Mouse (Mus musculus) G1E-ER4 (cell line): ENCODE measurements around the gene Gm10401. TPM values are rescaled to one million over a fixed set of nuclear protein-coding genes. Genes with fewer than 3 reads are reported as not detected.

Experiments used
- GATA1 ChIP-seq: IDR thresholded peaks from one replicate; pipeline ENCODE4 v1.8.0; 2012; ENCODE audit warnings: low read length, inconsistent platforms
- polyA plus RNA-seq: library from polyadenylated mRNA; stranded (reverse); fragments of >175 nt; gene quantifications from 2 replicates; pipeline ENCODE4 v1.2.3, GENCODE M21; 2012

Gene Gm10401
- polyA plus RNA-seq, 1 experiment, result not detected

- no peak for TF ChIP-seq GATA1
Observed at GRCm38 (mm10) chr5:115089592-115090268, 8.4 kb downstream of the Gm10401 start.

GRCm38 (mm10) chr5:115085675-115086074 lies 12.4 kb downstream of the Gm10401 start:
- no peak for TF ChIP-seq GATA1

- no peak for TF ChIP-seq GATA1
Observed at GRCm38 (mm10) chr5:115083492-115083891, 14.6 kb downstream of the Gm10401 start.

GRCm38 (mm10) chr5:115081636-115082035 lies 16.5 kb downstream of the Gm10401 start:
- no peak for TF ChIP-seq GATA1

GRCm38 (mm10) chr5:115076144-115076901 lies 21.8 kb downstream of the Gm10401 start:
- no peak for TF ChIP-seq GATA1

- no peak for TF ChIP-seq GATA1
Observed at GRCm38 (mm10) chr5:115074749-115075148, 23.3 kb downstream of the Gm10401 start.

GRCm38 (mm10) chr5:115072143-115072542 lies 26.0 kb downstream of the Gm10401 start:
- TF ChIP-seq GATA1, result no peak

- no peak for TF ChIP-seq GATA1
Observed at GRCm38 (mm10) chr5:115071096-115071901, 26.8 kb downstream of the Gm10401 start.

GRCm38 (mm10) chr5:115070457-115070856 lies 27.6 kb downstream of the Gm10401 start:
- TF ChIP-seq GATA1, result no peak

GRCm38 (mm10) chr5:115069611-115070010 lies 28.5 kb downstream of the Gm10401 start:
- TF ChIP-seq GATA1, result no peak

GRCm38 (mm10) chr5:115068671-115069421 lies 29.2 kb downstream of the Gm10401 start:
- peak; percentile 65 for TF ChIP-seq GATA1

- no peak for TF ChIP-seq GATA1
Observed at GRCm38 (mm10) chr5:115066245-115066644, 31.9 kb downstream of the Gm10401 start.

- TF ChIP-seq GATA1, result no peak
Observed at GRCm38 (mm10) chr5:115063391-115063790, 34.7 kb downstream of the Gm10401 start.

- no peak for TF ChIP-seq GATA1
Observed at GRCm38 (mm10) chr5:115062566-115062965, 35.5 kb downstream of the Gm10401 start.

- TF ChIP-seq GATA1, result no peak
Observed at GRCm38 (mm10) chr5:115060977-115061376, 37.1 kb downstream of the Gm10401 start.

GRCm38 (mm10) chr5:115060067-115060695 lies 37.9 kb downstream of the Gm10401 start:
- no peak for TF ChIP-seq GATA1
